Mouse (Mus musculus) cerebellum, adult 2 months (tissue): ENCODE measurements at regions not wholly inside any gene's neighbourhood (a gene's known extent, or its start where the extent isn't known, plus 50 kb on each side); places are given as distances from the start of the nearest gene placed in this dataset.

Source experiments
- CTCF ChIP-seq: fragments of 200-500 bp; IDR thresholded peaks from 2 replicates; pipeline ENCODE4 v1.5.1; 2011; ENCODE audit warnings: low read depth, mild to moderate bottlenecking, control low read depth, low read length, moderate library complexity, borderline replicate concordance; ENCODE audit not compliant: insufficient read depth
- POLR2A ChIP-seq: fragments of 200-500 bp; IDR thresholded peaks from 2 replicates; pipeline ENCODE4 v1.6.1; 2011; ENCODE audit warnings: low read length, control low read depth, borderline replicate concordance; ENCODE audit not compliant: insufficient read depth

GRCm38 (mm10) chr6:135627928-135628327 lies 265.6 kb downstream of the Emp1 start:
- TF ChIP-seq CTCF (no peak), POLR2A (no peak)
